Mouse (Mus musculus) CH12.LX (cell line): Measurements from ENCODE around the gene Sapcd2. TPM values are rescaled to one million over a fixed set of nuclear protein-coding genes. Genes with fewer than 3 reads are reported as not detected.

ENCODE experiments used
- DNase-seq: peaks from one replicate; pipeline ENCODE4 v3.0.0-alpha.2; 2013; ENCODE audit errors: extremely low read depth
- H3K27ac ChIP-seq: 2 replicates; pipeline ENCODE4 v1.5.1; 2012; ENCODE audit warnings: low read depth, mild to moderate bottlenecking, control low read depth, moderate library complexity; ENCODE audit not compliant: insufficient read depth
- H3K27me3 ChIP-seq: replicated peaks from 2 replicates; pipeline ENCODE3; 2012; ENCODE audit warnings: inconsistent platforms
- H3K36me3 ChIP-seq, 2 experiments: replicated peaks in 1 of 2; 2 replicates each; pipeline versions ENCODE3 to v1.6.1; 2012; ENCODE audit warnings: inconsistent platforms in 1 of 2, low read length in 1 of 2, mild to moderate bottlenecking in 1 of 2, mixed read lengths in 1 of 2, moderate library complexity in 1 of 2; ENCODE audit not compliant: control insufficient read depth in 1 of 2, insufficient read depth in 1 of 2
- H3K4me1 ChIP-seq, 2 experiments: 2 replicates each; pipeline ENCODE4 v1.6.1; 2012; ENCODE audit warnings: inconsistent platforms in 1 of 2, moderate library complexity in 1 of 2; ENCODE audit not compliant: insufficient read depth in 2 of 2, control insufficient read depth in 1 of 2
- H3K4me2 ChIP-seq: 2 replicates; pipeline ENCODE4 v1.6.1; 2012; ENCODE audit warnings: low read depth, mild to moderate bottlenecking, control low read depth; ENCODE audit not compliant: poor library complexity, insufficient read depth, severe bottlenecking
- H3K4me3 ChIP-seq, 3 experiments: fragments of 150-350 bp in 1 of 3; sonication (generic) in 1 of 3; replicated peaks in 1 of 3; 2 replicates each; pipeline versions ENCODE3 to v1.5.1; 2011 to 2012; ENCODE audit warnings: low read depth in 2 of 3, low read length in 2 of 3, mild to moderate bottlenecking in 2 of 3, moderate library complexity in 2 of 3, control low read depth in 1 of 3, improper control_type of control experiment in 1 of 3, inconsistent platforms in 1 of 3, mixed read lengths in 1 of 3; ENCODE audit not compliant: poor library complexity in 1 of 3
- H3K79me2 ChIP-seq: replicated peaks from 2 replicates; pipeline ENCODE4 v1.6.1; 2012; ENCODE audit warnings: mild to moderate bottlenecking, moderate library complexity; ENCODE audit not compliant: control insufficient read depth, poor library complexity, insufficient read depth, severe bottlenecking; ENCODE audit errors: extremely low read depth
- H3K9ac ChIP-seq: 2 replicates; pipeline ENCODE4 v1.6.1; 2012; ENCODE audit warnings: low read depth, mild to moderate bottlenecking, control low read depth, moderate library complexity; ENCODE audit not compliant: insufficient read depth
- H3K9me3 ChIP-seq: replicated peaks from 2 replicates; pipeline ENCODE3; 2012; ENCODE audit warnings: low read length, inconsistent platforms, mixed read lengths
- BHLHE40 ChIP-seq: IDR thresholded peaks from 2 replicates; pipeline ENCODE4 v1.6.1; 2011; ENCODE audit warnings: mild to moderate bottlenecking, low read depth, low read length, improper control_type of control experiment
- CHD2 ChIP-seq: IDR thresholded peaks from 2 replicates; pipeline ENCODE4 v1.6.1; 2011; ENCODE audit warnings: low read length, improper control_type of control experiment
- CTCF ChIP-seq, 2 experiments: IDR thresholded peaks in 1 of 2; conservative IDR thresholded peaks in 1 of 2; 2 replicates each; pipeline ENCODE4 v1.5.1; 2011 to 2012; ENCODE audit warnings: low read depth in 2 of 2, low read length in 2 of 2, improper control_type of control experiment in 1 of 2, inconsistent platforms in 1 of 2, mild to moderate bottlenecking in 1 of 2, moderate library complexity in 1 of 2
- E2F4 ChIP-seq: IDR thresholded peaks from 2 replicates; pipeline ENCODE4 v1.6.1; 2011; ENCODE audit warnings: low read depth, low read length, improper control_type of control experiment; ENCODE audit not compliant: insufficient replicate concordance
- ELF1 ChIP-seq: IDR thresholded peaks from 2 replicates; pipeline ENCODE4 v1.6.1; 2014; ENCODE audit warnings: low read depth, mild to moderate bottlenecking, inconsistent platforms, low read length, improper control_type of control experiment
- EP300 ChIP-seq: IDR thresholded peaks from 2 replicates; pipeline ENCODE4 v1.6.1; 2011; ENCODE audit warnings: low read length, improper control_type of control experiment
- ETS1 ChIP-seq: conservative IDR thresholded peaks from 2 replicates; pipeline ENCODE4 v1.6.1; 2012; ENCODE audit warnings: low read depth, mild to moderate bottlenecking, inconsistent platforms, low read length, improper control_type of control experiment, moderate library complexity
- HCFC1 ChIP-seq: IDR thresholded peaks from 2 replicates; pipeline ENCODE4 v1.6.1; 2012; ENCODE audit warnings: low read depth, mild to moderate bottlenecking, inconsistent platforms, low read length, improper control_type of control experiment
- JUN ChIP-seq: IDR thresholded peaks from 2 replicates; pipeline ENCODE4 v1.6.1; 2011; ENCODE audit warnings: low read depth, mild to moderate bottlenecking, low read length, improper control_type of control experiment, moderate library complexity; ENCODE audit not compliant: insufficient read depth
- MAFK ChIP-seq: IDR thresholded peaks from 2 replicates; pipeline ENCODE4 v1.6.1; 2011; ENCODE audit warnings: low read length, improper control_type of control experiment; ENCODE audit not compliant: insufficient replicate concordance
- MAX ChIP-seq: IDR thresholded peaks from 2 replicates; pipeline ENCODE4 v1.6.1; 2011; ENCODE audit warnings: low read length, improper control_type of control experiment
- MAZ ChIP-seq: IDR thresholded peaks from 2 replicates; pipeline ENCODE4 v1.6.1; 2012; ENCODE audit warnings: low read depth, mild to moderate bottlenecking, inconsistent platforms, low read length, improper control_type of control experiment, moderate library complexity
- MEF2A ChIP-seq: IDR thresholded peaks from 2 replicates; pipeline ENCODE4 v1.6.1; 2014; ENCODE audit warnings: low read depth, mild to moderate bottlenecking, inconsistent platforms, low read length, improper control_type of control experiment, borderline replicate concordance
- MXI1 ChIP-seq: IDR thresholded peaks from 2 replicates; pipeline ENCODE4 v1.6.1; 2011; ENCODE audit warnings: mild to moderate bottlenecking, low read depth, low read length, improper control_type of control experiment
- MYC ChIP-seq: IDR thresholded peaks from 2 replicates; pipeline ENCODE4 v1.6.1; 2011; ENCODE audit warnings: low read depth, mild to moderate bottlenecking, improper control_type of control experiment, low read length
- NRF1 ChIP-seq: IDR thresholded peaks from 2 replicates; pipeline ENCODE4 v1.6.1; 2014; ENCODE audit warnings: low read depth, mild to moderate bottlenecking, inconsistent platforms, low read length, improper control_type of control experiment, moderate library complexity
- PAX5 ChIP-seq: IDR thresholded peaks from 2 replicates; pipeline ENCODE4 v1.6.1; 2012; ENCODE audit warnings: low read length, inconsistent platforms, mixed read lengths
- POLR2AphosphoS2 ChIP-seq: IDR thresholded peaks from 2 replicates; pipeline ENCODE4 v1.6.1; 2011; ENCODE audit warnings: low read depth, low read length, improper control_type of control experiment
- RAD21 ChIP-seq: IDR thresholded peaks from 2 replicates; pipeline ENCODE4 v1.6.1; 2011; ENCODE audit warnings: low read depth, mild to moderate bottlenecking, low read length, improper control_type of control experiment, moderate library complexity
- RCOR1 ChIP-seq: conservative IDR thresholded peaks from 2 replicates; pipeline ENCODE4 v1.6.1; 2012; ENCODE audit warnings: low read depth, mild to moderate bottlenecking, inconsistent platforms, low read length, improper control_type of control experiment
- SIN3A ChIP-seq: IDR thresholded peaks from 2 replicates; pipeline ENCODE4 v1.6.1; 2012; ENCODE audit warnings: low read length, improper control_type of control experiment, inconsistent platforms
- SMC3 ChIP-seq: IDR thresholded peaks from 2 replicates; pipeline ENCODE4 v1.6.1; 2011; ENCODE audit warnings: low read depth, low read length, improper control_type of control experiment
- TBP ChIP-seq: conservative IDR thresholded peaks from 2 replicates; pipeline ENCODE4 v1.6.1; 2011; ENCODE audit warnings: low read depth, low read length, improper control_type of control experiment
- UBTF ChIP-seq: IDR thresholded peaks from 2 replicates; pipeline ENCODE4 v1.6.1; 2012; ENCODE audit warnings: low read depth, mild to moderate bottlenecking, inconsistent platforms, low read length, improper control_type of control experiment, moderate library complexity
- USF2 ChIP-seq: conservative IDR thresholded peaks from 2 replicates; pipeline ENCODE4 v1.6.1; 2011; ENCODE audit warnings: low read depth, low read length, improper control_type of control experiment
- ZC3H11A ChIP-seq: IDR thresholded peaks from 2 replicates; pipeline ENCODE4 v1.6.1; 2012; ENCODE audit warnings: low read depth, mild to moderate bottlenecking, inconsistent platforms, low read length, improper control_type of control experiment
- ZMIZ1 ChIP-seq: IDR thresholded peaks from 2 replicates; pipeline ENCODE4 v1.6.1; 2012; ENCODE audit warnings: low read depth, mild to moderate bottlenecking, inconsistent platforms, low read length, improper control_type of control experiment
- ZNF384 ChIP-seq: IDR thresholded peaks from 2 replicates; pipeline ENCODE4 v1.6.1; 2012; ENCODE audit warnings: low read depth, low read length, improper control_type of control experiment, inconsistent platforms
- dilution Hi-C: fragments of 300-500 bp; cut with MboI; formaldehyde crosslinking; loops from 2 replicates; pipeline ENCODE4 v1.14.3; 2020; ENCODE audit warnings: low sequenced_read_pairs; ENCODE audit not compliant: extremely low pct_unique_long_range_greater_than_20kb, extremely low pct_ligation_motif_present
- in situ Hi-C: fragments of 300-500 bp; cut with MboI; formaldehyde crosslinking; loops from 3 replicates; pipeline ENCODE4 v1.14.3; 2019; ENCODE audit warnings: low sequenced_read_pairs, low pct_ligation_motif_present, low pct_unique_long_range_greater_than_20kb, mixed read lengths
- polyA plus RNA-seq: library from polyadenylated mRNA; unstranded; fragments of >175 nt; gene quantifications from 2 replicates; pipeline ENCODE4 v1.2.1, GENCODE M21; 2012; ENCODE audit warnings: low read depth; ENCODE audit not compliant: insufficient read length
- total RNA-seq, 2 experiments: library from RNA; depleted of rRNA; stranded (reverse); fragments of 300-350 nt in 1 of 2; fragments of >200 nt in 1 of 2; gene quantifications; 2 replicates each; pipeline ENCODE4 v1.2.3; 2012 to 2014

The Sapcd2 gene
- total and polyA plus RNA-seq, 3 experiments: 16.9 to 27.3 (median 22.5) TPM

DNA sequence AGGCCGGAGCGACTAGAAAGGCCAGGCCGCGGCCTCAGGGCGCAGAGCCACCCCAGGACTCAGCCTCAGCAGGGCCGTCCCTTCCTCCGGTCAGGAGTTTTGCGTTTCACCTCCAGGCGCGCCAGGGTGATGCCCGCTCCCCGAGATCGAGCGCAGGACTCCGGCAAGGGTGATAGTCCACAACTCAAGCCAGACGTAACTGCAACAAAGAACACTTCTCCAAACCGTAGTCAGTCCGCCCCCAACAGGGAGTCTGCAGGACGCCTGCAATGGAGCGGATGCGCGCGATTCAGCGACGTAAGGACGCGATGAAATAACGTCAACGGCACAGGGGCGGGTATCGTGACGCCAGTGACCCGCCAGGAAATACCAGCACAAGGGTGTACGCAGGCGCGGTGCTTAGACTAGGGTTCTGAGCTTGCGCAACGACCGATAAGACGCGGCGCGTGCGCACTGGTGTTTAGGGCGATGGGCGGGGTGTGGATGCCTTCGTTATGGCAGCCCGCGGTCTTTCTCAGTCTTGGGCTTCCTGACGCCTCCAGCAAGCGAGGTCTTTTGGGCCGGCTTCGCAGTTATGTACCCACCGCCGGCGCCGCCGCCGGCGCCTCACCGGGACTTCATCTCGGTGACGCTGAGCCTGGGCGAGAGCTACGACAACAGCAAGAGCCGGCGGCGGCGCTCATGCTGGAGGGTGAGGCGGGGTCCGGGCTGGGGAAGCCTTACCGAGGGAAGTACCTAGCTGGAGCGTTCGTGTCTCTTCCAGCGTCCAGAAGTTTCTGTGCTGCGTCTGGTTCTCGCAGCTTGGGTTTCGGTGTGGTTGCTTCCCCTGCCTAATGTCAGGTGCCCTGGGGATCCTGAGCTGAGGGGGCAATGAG is 39.6 kb upstream of the Sapcd2 start, which contains the start of gene Man1b1 (continued):
- peak; percentile 69 for TF ChIP-seq CHD2
- TF ChIP-seq, all 38 proteins: peak for 25

GRCm38 (mm10) chr2:25333569-25333968 is 38.6 kb upstream of the Sapcd2 start:
- H3K4me2 ChIP-seq: peak overlapping the region; percentile 77
- in situ Hi-C loops: loop anchor here (10.0 kb wide), 1 partner anchor 59 kb away; the partner anchor contains the start of genes Anapc2 and Ssna1
- peak overlapping the region; percentile 71 to 99 (median 75) for H3K4me3 ChIP-seq
- H3K36me3 ChIP-seq: peaks cover 27 to 48% of the 10 kb centered on the region in 2 experiments
- dilution Hi-C loops: no loop called here
- no peaks in the 10 kb centered on the region for H3K27me3 ChIP-seq
- peaks cover 17 to 60% of the 10 kb centered on the region in 2 experiments for H3K4me1 ChIP-seq
- no peak for DNase-seq
- peaks cover 20% of the 10 kb centered on the region for H3K79me2 ChIP-seq
- H3K9me3 ChIP-seq: no peaks in the 10 kb centered on the region
- H3K9ac ChIP-seq: peak overlapping the region; percentile 68; the same call in 1 of the 2 replicates
- TF ChIP-seq CHD2 (no peak), ZMIZ1 (no peak), RCOR1 (no peak), USF2 (no peak; the same call in 1 of the 2 replicates), MAFK (no peak), UBTF (no peak)
- H3K27ac ChIP-seq: no peak overlapping the region

- dilution Hi-C loops (no loop called here), in situ Hi-C loops (loop anchor here (10.0 kb wide), 1 partner anchor 64 kb away; the partner anchor contains the start of genes Anapc2 and Ssna1)
- Histone ChIP-seq H3K4me2 (peak overlapping the region; percentile 9), H3K27me3 (no peaks in the 10 kb centered on the region), H3K9ac (0 out of 2 replicates have a peak overlapping the region, but pooled peaks have one; percentile 16), H3K4me1 (peaks cover 17 to 63% of the 10 kb centered on the region in 2 experiments), H3K9me3 (no peaks in the 10 kb centered on the region), H3K36me3 (peaks cover 52 to 83% of the 10 kb centered on the region in 2 experiments), H3K79me2 (peaks cover 11% of the 10 kb centered on the region), H3K4me3 (no peak overlapping the region), H3K27ac (peak overlapping the region; percentile 82)
- DNase-seq: peak; percentile 92
- TF ChIP-seq NRF1: no peak
- peak; percentile 14; the same call in 1 of the 2 replicates for TF ChIP-seq HCFC1
- TF ChIP-seq E2F4: no peak
- TF ChIP-seq ZC3H11A: no peak
- peak; percentile 63 for TF ChIP-seq BHLHE40
- TF ChIP-seq RAD21: no peak
- TF ChIP-seq CTCF (conservative IDR thresholded peaks at IDR 0.05 in 1 of 2, IDR thresholded peaks at IDR 0.05 in 1 of 2; ENCODE audit: low read depth in 2 of 2, low read length in 2 of 2): no peak
- TF ChIP-seq MAZ: peak; percentile 50; the same call in 1 of the 2 replicates
- TF ChIP-seq ELF1: no peak
- TF ChIP-seq POLR2AphosphoS2: no peak
- no peak for TF ChIP-seq ZNF384
- peak; percentile 85 for TF ChIP-seq MYC
- peak; percentile 95 for TF ChIP-seq MEF2A
- no peak for TF ChIP-seq SMC3
- TF ChIP-seq ETS1: peak; percentile 84
- peak; percentile 72 for TF ChIP-seq MXI1
- TF ChIP-seq ZMIZ1: no peak
- TF ChIP-seq SIN3A: peak; percentile 43; the same call in 1 of the 2 replicates
- peak; percentile 67 for TF ChIP-seq JUN
- TF ChIP-seq MAX: peak; percentile 72
- TF ChIP-seq EP300: peak; percentile 89
- TF ChIP-seq UBTF: no peak
- 0 out of 2 replicates have a peak, but pooled peaks have one; percentile 26 for TF ChIP-seq TBP
- TF ChIP-seq PAX5: no peak
These were observed 33.8 kb upstream of the Sapcd2 start for GRCm38 (mm10) chr2:25338303-25338702.
